Mouse (Mus musculus) stomach, embryonic 14.5 days (tissue): ENCODE results near the gene Otoa. TPM values are rescaled to one million over a fixed set of nuclear protein-coding genes. Genes with fewer than 3 reads are reported as not detected.
A peak's percentile ranks its signal among the peaks of the same experiment; 100 is the strongest.

ENCODE experiments used
- ATAC-seq: fragments of 200-750 bp; cut with Nextera tagmentation; 2 replicates; pipeline ENCODE4 v1.8.0; 2017; ENCODE audit warnings: low read depth, moderate TSS enrichment; ENCODE audit not compliant: insufficient number of reproducible peaks, insufficient read depth, low FRiP score
- H3K27ac ChIP-seq: fragments of 300-500 bp; sonication (generic); 2 replicates; pipeline ENCODE4 v1.5.1; 2014; ENCODE audit warnings: mild to moderate bottlenecking, low read length, moderate library complexity, mixed read lengths
- H3K27me3 ChIP-seq: fragments of 300-500 bp; sonication (generic); 2 replicates; pipeline ENCODE4 v1.6.1; 2014; ENCODE audit warnings: low read length, control low read depth, mixed read lengths; ENCODE audit not compliant: control insufficient read depth, insufficient read depth
- H3K36me3 ChIP-seq: fragments of 300-500 bp; sonication (generic); 2 replicates; pipeline ENCODE4 v1.6.1; 2014; ENCODE audit warnings: mild to moderate bottlenecking, control low read depth, low read length, moderate library complexity, mixed read lengths; ENCODE audit not compliant: control insufficient read depth, insufficient read depth
- H3K4me1 ChIP-seq: fragments of 300-500 bp; sonication (generic); 2 replicates; pipeline ENCODE4 v1.6.1; 2014; ENCODE audit warnings: low read length, control low read depth, mixed read lengths; ENCODE audit not compliant: control insufficient read depth, insufficient read depth
- H3K4me2 ChIP-seq: fragments of 300-500 bp; sonication (generic); replicated peaks from 2 replicates; pipeline ENCODE4 v1.6.1; 2014; ENCODE audit warnings: low read depth, low read length, control low read depth
- H3K4me3 ChIP-seq: fragments of 300-500 bp; sonication (generic); 2 replicates; pipeline ENCODE4 v1.5.1; 2014; ENCODE audit warnings: low read depth, low read length, control low read depth
- H3K9ac ChIP-seq: fragments of 300-500 bp; sonication (generic); replicated peaks from 2 replicates; pipeline ENCODE4 v1.6.1; 2014; ENCODE audit warnings: low read depth, mild to moderate bottlenecking, control low read depth, low read length, moderate library complexity, mixed read lengths
- H3K9me3 ChIP-seq: fragments of 300-500 bp; sonication (generic); 2 replicates; pipeline ENCODE4 v1.6.1; 2016; ENCODE audit warnings: low read depth, low read length, control low read depth; ENCODE audit not compliant: control insufficient read depth
- WGBS: fragments of 180-500 bp; shearing (Covaris S2); extraction: QIAGEN DNeasy Blood & Tissue Kit; methylation state at CpG from one replicate; pipeline ENCODE4 v1.1.7; 2014; 5-methylcytosine and 5-hydroxymethylcytosine counted together
- polyA plus RNA-seq: library from polyadenylated mRNA; unstranded; fragments of >200 nt; fragmentation: Nextera tagmentation; extraction: Ambion mirVana; gene quantifications from 2 replicates; pipeline ENCODE4 v1.2.1, GENCODE M21; 2014

The Otoa gene
- polyA plus RNA-seq, 1 experiment from 2014 or later, result 0.17 TPM

DNA sequence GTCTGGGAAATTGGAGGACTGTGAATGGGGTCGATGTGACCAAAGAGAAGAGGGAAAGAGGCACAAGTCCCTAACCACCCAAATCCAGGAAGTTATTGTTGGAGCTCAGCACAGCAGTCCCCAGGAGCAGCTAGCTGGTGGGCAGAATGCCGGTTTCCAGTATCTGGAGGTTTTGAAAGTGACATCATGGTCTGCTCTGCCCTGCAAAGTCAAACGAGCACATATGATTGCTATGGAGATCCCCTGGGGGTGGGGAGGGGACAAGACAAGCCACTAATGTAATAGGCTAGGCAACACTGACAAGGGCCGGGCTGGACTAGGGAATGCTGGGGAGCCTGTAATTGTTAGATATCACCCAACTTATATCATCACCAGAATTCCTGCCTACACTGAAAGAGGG lies 4.0 kb downstream of the Otoa start:
- no peaks in the 10 kb centered on the region for H3K4me1 ChIP-seq
- H3K27me3 ChIP-seq, result no peaks in the 10 kb centered on the region
- WGBS, result 37% methylated on average over 4 of the region's 4 CpGs
- no peak overlapping the region for H3K4me3 ChIP-seq
- H3K27ac ChIP-seq, result no peak overlapping the region
- ATAC-seq, result no peak
- H3K4me2 ChIP-seq, result no peak overlapping the region
- H3K36me3 ChIP-seq, result no peaks in the 10 kb centered on the region
- no peak overlapping the region for H3K9ac ChIP-seq
- no peaks in the 10 kb centered on the region for H3K9me3 ChIP-seq

- Histone ChIP-seq H3K27ac (no peak overlapping the region), H3K9me3 (no peaks in the 10 kb centered on the region), H3K36me3 (no peaks in the 10 kb centered on the region), H3K4me1 (no peaks in the 10 kb centered on the region), H3K4me2 (no peak overlapping the region), H3K27me3 (no peaks in the 10 kb centered on the region), H3K4me3 (no peak overlapping the region), H3K9ac (no peak overlapping the region)
- ATAC-seq, result no peak
- 74% methylated on average over 5 of the region's 5 CpGs for WGBS
These were observed 7.3 kb downstream of the Otoa start for GRCm38 (mm10) chr7:121088745-121089144.

GRCm38 (mm10) chr7:121090748-121091147 lies 9.3 kb downstream of the Otoa start:
- ATAC-seq, result no peak
- H3K4me2 ChIP-seq, result no peak overlapping the region
- WGBS, result 85% methylated on average over 7 of the region's 7 CpGs
- H3K9ac ChIP-seq, result no peak overlapping the region
- no peaks in the 10 kb centered on the region for H3K4me1 ChIP-seq
- no peak overlapping the region for H3K4me3 ChIP-seq
- no peaks in the 10 kb centered on the region for H3K36me3 ChIP-seq
- H3K9me3 ChIP-seq, result no peaks in the 10 kb centered on the region
- no peaks in the 10 kb centered on the region for H3K27me3 ChIP-seq
- no peak overlapping the region for H3K27ac ChIP-seq

GRCm38 (mm10) chr7:121093026-121093425 lies 11.6 kb downstream of the Otoa start:
- no peaks in the 10 kb centered on the region for H3K9me3 ChIP-seq
- H3K36me3 ChIP-seq, result no peaks in the 10 kb centered on the region

GRCm38 (mm10) chr7:121098614-121099389 lies 17.4 kb downstream of the Otoa start:
- 64% methylated on average over 10 of the region's 10 CpGs for WGBS
- H3K4me1 ChIP-seq, result no peaks in the 10 kb centered on the region
- H3K9me3 ChIP-seq, result no peaks in the 10 kb centered on the region
- no peak overlapping the region for H3K27ac ChIP-seq
- no peak overlapping the region for H3K4me2 ChIP-seq
- H3K27me3 ChIP-seq, result no peaks in the 10 kb centered on the region
- ATAC-seq, result no peak
- H3K36me3 ChIP-seq, result no peaks in the 10 kb centered on the region
- H3K4me3 ChIP-seq, result no peak overlapping the region
- no peak overlapping the region for H3K9ac ChIP-seq

More at GRCm38 (mm10) chr7:121093026-121093425, 11.6 kb downstream of the Otoa start:
- ATAC-seq, result no peak
- H3K27me3 ChIP-seq, result no peaks in the 10 kb centered on the region
- H3K4me1 ChIP-seq, result no peaks in the 10 kb centered on the region
- H3K27ac ChIP-seq, result no peak overlapping the region
- 68% methylated on average over 4 of the region's 4 CpGs for WGBS
- H3K4me3 ChIP-seq, result no peak overlapping the region
- H3K4me2 ChIP-seq, result no peak overlapping the region
- no peak overlapping the region for H3K9ac ChIP-seq

GRCm38 (mm10) chr7:121107851-121108250 lies 26.4 kb downstream of the Otoa start:
- Histone ChIP-seq H3K9me3 (no peaks in the 10 kb centered on the region), H3K36me3 (no peaks in the 10 kb centered on the region), H3K27ac (no peak overlapping the region), H3K4me3 (no peak overlapping the region), H3K4me1 (0 out of 2 replicates have a peak, but pooled peaks cover 3% of the 10 kb centered on the region), H3K9ac (no peak overlapping the region), H3K27me3 (no peaks in the 10 kb centered on the region), H3K4me2 (no peak overlapping the region)
- ATAC-seq, result no peak
- 62% methylated on average over 3 of the region's 3 CpGs for WGBS

DNA sequence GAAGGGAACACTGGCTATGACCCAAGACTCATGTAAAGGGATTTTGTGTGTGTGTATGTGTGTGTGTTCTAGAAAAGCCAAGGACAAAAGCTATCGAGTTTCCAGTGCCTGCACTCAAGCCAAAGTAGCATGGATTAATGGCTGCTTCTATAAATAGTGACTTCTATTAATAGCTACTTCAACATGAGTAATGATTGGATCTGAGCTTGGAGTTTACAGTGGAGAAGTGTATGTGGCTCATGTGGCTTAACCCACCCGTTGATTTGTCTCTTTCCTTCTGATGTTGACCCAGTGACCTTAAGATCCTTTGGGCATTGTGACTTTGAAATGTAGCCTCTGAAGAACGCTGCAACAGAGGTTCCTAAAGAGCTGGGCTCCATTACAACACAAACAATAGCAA lies 29.9 kb downstream of the Otoa start:
- no peak overlapping the region for H3K9ac ChIP-seq
- H3K36me3 ChIP-seq, result no peaks in the 10 kb centered on the region
- H3K27ac ChIP-seq, result no peak overlapping the region
- H3K9me3 ChIP-seq, result no peaks in the 10 kb centered on the region
- H3K27me3 ChIP-seq, result no peaks in the 10 kb centered on the region
- no peak overlapping the region for H3K4me3 ChIP-seq
- 9% methylated on average over 3 of the region's 3 CpGs for WGBS
- no peak overlapping the region for H3K4me2 ChIP-seq
- ATAC-seq, result peak; percentile 37; the same call in 1 of the 2 replicates
- H3K4me1 ChIP-seq, result 0 out of 2 replicates have a peak, but pooled peaks cover 3% of the 10 kb centered on the region

DNA sequence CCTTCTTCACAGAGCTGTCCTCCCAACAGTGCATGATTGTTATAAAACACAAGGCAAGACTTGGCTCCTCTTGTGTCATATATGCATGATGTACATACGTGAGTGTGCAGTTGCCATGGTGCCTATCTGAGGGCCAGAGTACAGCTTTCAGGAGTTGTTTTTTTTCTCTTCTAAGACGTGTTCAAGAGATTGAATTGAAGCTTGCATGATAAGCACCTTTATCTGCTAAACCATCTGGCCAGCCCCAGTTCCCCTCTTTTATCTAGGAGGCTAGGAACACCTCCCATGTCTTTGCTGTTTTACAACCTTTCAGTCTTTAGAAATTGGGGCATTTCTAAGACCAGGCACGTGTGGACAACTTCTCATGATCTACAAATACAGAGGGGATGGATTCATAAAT lies 30.3 kb downstream of the Otoa start:
- Histone ChIP-seq H3K27ac (no peak overlapping the region), H3K36me3 (no peaks in the 10 kb centered on the region), H3K27me3 (no peaks in the 10 kb centered on the region), H3K4me3 (no peak overlapping the region), H3K9ac (no peak overlapping the region), H3K4me2 (no peak overlapping the region), H3K9me3 (no peaks in the 10 kb centered on the region), H3K4me1 (0 out of 2 replicates have a peak, but pooled peaks cover 3% of the 10 kb centered on the region)
- 60% methylated on average over 3 of the region's 3 CpGs for WGBS
- ATAC-seq, result no peak
